Comparison of ENCODE assay signal across 8 mouse cellular contexts in the genomic region with DNA sequence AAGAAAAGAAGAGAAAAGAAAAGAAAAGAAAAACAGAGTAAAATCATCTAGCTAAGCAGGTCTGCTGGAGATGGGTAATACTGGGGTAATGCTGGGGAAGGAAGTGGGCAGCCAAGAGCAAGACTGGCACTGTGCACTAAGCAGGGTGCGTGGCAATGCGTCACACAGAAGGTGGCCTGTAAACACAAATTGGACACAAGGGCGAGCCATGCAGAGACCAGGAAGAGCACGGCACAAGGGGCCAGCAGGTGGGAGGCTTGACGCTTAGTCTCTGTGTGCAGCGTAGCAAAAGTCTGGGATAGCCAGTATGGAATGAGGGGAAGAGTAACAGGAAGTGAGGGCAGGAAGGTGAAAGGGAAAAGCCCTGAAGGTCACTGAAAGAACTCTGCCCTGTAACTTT. TPM values are rescaled to one million over a fixed set of nuclear protein-coding genes. Genes with fewer than 3 reads are reported as not detected.
DNase-seq lines count a peak whose midpoint lies in the region; ATAC-seq and TF ChIP-seq lines count a peak whose summit lies in the region.

No protein-coding gene starts in this region.

- 57% methylated on average over 6 of the region's 6 CpGs for WGBS in lung, embryonic 14.5 days
- 18% methylated on average over 6 of the region's 6 CpGs for WGBS in neural tube, embryonic 15.5 days

- TF ChIP-seq CTCF in lung, embryonic 14.5 days (IDR thresholded peaks at IDR 0.05; ENCODE audit: low read depth), result no peak

- ATAC-seq in lung, embryonic 14.5 days (ENCODE audit: insufficient read depth), result no peak
- ATAC-seq in neural tube, embryonic 15.5 days (ENCODE audit: low FRiP score), result no peak

- H3K4me2 ChIP-seq in lung, embryonic 14.5 days, result peak overlapping the region; percentile 7
- peak overlapping the region; percentile 44 for H3K4me2 ChIP-seq in neural tube, embryonic 15.5 days

- no peak overlapping the region for H3K27ac ChIP-seq in lung, embryonic 14.5 days (ENCODE audit: low read depth)
- no peak overlapping the region for H3K27ac ChIP-seq in neural tube, embryonic 15.5 days (replicated peaks)

- DNase-seq in lung, embryonic 14.5 days, result no peak
- DNase-seq in lung, postnatal 25 days (ENCODE audit: low spot score), result no peak
- DNase-seq in cerebellum, adult 11-12 months, result peak; percentile 82
- peak; percentile 47 for DNase-seq in induced T-regulatory cell, adult 2 months (ENCODE audit: low read depth)
- DNase-seq in adrenal gland, postnatal 10 days, result no peak
- DNase-seq in adrenal gland, postnatal 25 days, result no peak
- DNase-seq in lung, postnatal 10 days, result no peak

- no peaks in the 10 kb centered on the region for H3K9me3 ChIP-seq in lung, embryonic 14.5 days (ENCODE audit: low read depth, low read length)
- no peaks in the 10 kb centered on the region for H3K9me3 ChIP-seq in neural tube, embryonic 15.5 days (replicated peaks)

- no peaks in the 10 kb centered on the region for H3K36me3 ChIP-seq in lung, embryonic 14.5 days (ENCODE audit: insufficient read depth)
- no peaks in the 10 kb centered on the region for H3K36me3 ChIP-seq in neural tube, embryonic 15.5 days

- H3K4me3 ChIP-seq in lung, embryonic 14.5 days (ENCODE audit: low read depth, low read length), result no peak overlapping the region
- H3K4me3 ChIP-seq in neural tube, embryonic 15.5 days (replicated peaks), result no peak overlapping the region

- no peaks in the 10 kb centered on the region for H3K27me3 ChIP-seq in lung, embryonic 14.5 days (ENCODE audit: insufficient read depth, low read length)
- no peaks in the 10 kb centered on the region for H3K27me3 ChIP-seq in neural tube, embryonic 15.5 days (replicated peaks)

- no peak overlapping the region for H3K9ac ChIP-seq in lung, embryonic 14.5 days
- no peak overlapping the region for H3K9ac ChIP-seq in neural tube, embryonic 15.5 days (replicated peaks)

- H3K4me1 ChIP-seq in lung, embryonic 14.5 days (ENCODE audit: insufficient read depth), result peaks cover 24% of the 10 kb centered on the region
- peaks cover 59% of the 10 kb centered on the region for H3K4me1 ChIP-seq in neural tube, embryonic 15.5 days

RNA-seq across cellular contexts. Expression of a gene that starts 6.9 kb away (rescaled TPM):
- 22.1 and 23.4 TPM in 2 replicates for polyA plus RNA-seq in lung, embryonic 14.5 days (2014; fragmentation: Nextera tagmentation; extraction: Ambion mirVana)
- 25.7 and 27.6 TPM in 2 replicates for polyA plus RNA-seq in neural tube, embryonic 15.5 days (2015; fragmentation: Nextera tagmentation; extraction: Ambion mirVana)
- total RNA-seq in adrenal gland, postnatal 10 days (2021), result 10 to 100 TPM; 57.5 to 78.3 TPM
- total RNA-seq in adrenal gland, postnatal 25 days (2021), result 72.8 and 85.1 TPM in 2 replicates

Comparison
In these comparisons a context has a peak if more than half of its experiments do, and no peak if none do; other contexts are left out.
1. DNase-seq: peak in cerebellum, adult 11-12 months (single experiment) and induced T-regulatory cell, adult 2 months (single experiment); none in lung, embryonic 14.5 days (single experiment), lung, postnatal 25 days (single experiment), adrenal gland, postnatal 10 days (single experiment), adrenal gland, postnatal 25 days (single experiment) and lung, postnatal 10 days (single experiment).